Comparison of ENCODE assay signal across 8 mouse cellular contexts in the genomic region with DNA sequence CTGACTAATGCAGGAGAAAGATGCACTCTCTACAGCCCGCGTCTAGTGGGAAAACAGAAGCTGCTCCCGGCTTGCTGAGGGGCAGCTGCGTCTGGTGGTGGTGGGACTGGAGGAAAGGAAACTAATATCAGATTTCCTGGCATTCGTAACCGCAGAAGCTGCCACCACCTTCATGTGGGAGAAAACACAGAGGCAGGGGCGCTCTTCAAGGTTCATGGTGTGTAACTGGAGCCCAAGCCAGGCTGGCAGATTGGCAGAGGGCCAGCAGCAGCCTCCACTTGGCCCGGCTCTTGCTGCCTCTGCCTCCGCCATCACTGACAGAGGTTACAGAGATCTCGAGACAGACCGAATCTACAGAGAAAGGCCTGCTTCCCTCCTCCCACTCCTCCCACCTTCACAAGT.
DNase-seq lines count a peak whose midpoint lies in the region; ATAC-seq lines count a peak whose summit lies in the region.

No protein-coding gene starts in this region.

- no peak overlapping the region for H3K9ac ChIP-seq in intestine, embryonic 15.5 days
- no peak overlapping the region for H3K9ac ChIP-seq in limb, embryonic 15.5 days
- H3K9ac ChIP-seq in midbrain, embryonic 15.5 days, result no peak overlapping the region

- ATAC-seq in intestine, embryonic 15.5 days, result peak; percentile 64
- ATAC-seq in limb, embryonic 15.5 days (ENCODE audit: insufficient number of reproducible peaks, low FRiP score, low TSS enrichment, low read depth), result peak; percentile 53; the same call in 1 of the 2 replicates
- 0 out of 2 replicates have a peak, but pooled peaks have one; percentile 30 for ATAC-seq in midbrain, embryonic 15.5 days (replicated peaks)

- H3K9me3 ChIP-seq in intestine, embryonic 15.5 days, result no peaks in the 10 kb centered on the region
- H3K9me3 ChIP-seq in limb, embryonic 15.5 days, result no peaks in the 10 kb centered on the region
- no peaks in the 10 kb centered on the region for H3K9me3 ChIP-seq in midbrain, embryonic 15.5 days

- DNase-seq in left cerebral cortex, adult 18-20 months (ENCODE audit: low spot score in 2 of 2), result peak; percentile 14 to 24
- DNase-seq in left cerebral cortex, adult 9 months (ENCODE audit: low spot score in 2 of 2), result no peak
- DNase-seq in adrenal gland, postnatal 4 days (ENCODE audit: low spot score in 2 of 2), result peak; percentile 40 to 61
- peak; percentile 27 for DNase-seq in gastrocnemius, postnatal 25 days
- DNase-seq in thymus, postnatal 0 days (ENCODE audit: low spot score), result peak; percentile 22

- H3K4me3 ChIP-seq in intestine, embryonic 15.5 days (replicated peaks), result no peak overlapping the region
- H3K4me3 ChIP-seq in limb, embryonic 15.5 days, result no peak overlapping the region
- H3K4me3 ChIP-seq in midbrain, embryonic 15.5 days, result no peak overlapping the region

- H3K4me2 ChIP-seq in intestine, embryonic 15.5 days (replicated peaks), result peak overlapping the region; percentile 40
- H3K4me2 ChIP-seq in limb, embryonic 15.5 days, result peak overlapping the region; percentile 36; the same call in 1 of the 2 replicates
- H3K4me2 ChIP-seq in midbrain, embryonic 15.5 days, result no peak overlapping the region

- no peaks in the 10 kb centered on the region for H3K36me3 ChIP-seq in intestine, embryonic 15.5 days
- H3K36me3 ChIP-seq in limb, embryonic 15.5 days, result no peaks in the 10 kb centered on the region
- no peaks in the 10 kb centered on the region for H3K36me3 ChIP-seq in midbrain, embryonic 15.5 days (replicated peaks)

- peaks cover 22% of the 10 kb centered on the region for H3K4me1 ChIP-seq in intestine, embryonic 15.5 days (replicated peaks)
- peaks cover 15% of the 10 kb centered on the region for H3K4me1 ChIP-seq in limb, embryonic 15.5 days
- peaks cover 17% of the 10 kb centered on the region for H3K4me1 ChIP-seq in midbrain, embryonic 15.5 days

- no peak overlapping the region; the same call in 1 of the 2 replicates for H3K27ac ChIP-seq in intestine, embryonic 15.5 days
- H3K27ac ChIP-seq in limb, embryonic 15.5 days, result peak overlapping the region; percentile 44
- H3K27ac ChIP-seq in midbrain, embryonic 15.5 days, result no peak overlapping the region

- WGBS in intestine, embryonic 15.5 days, result 13% methylated on average over 11 of the region's 11 CpGs
- 3% methylated on average over 11 of the region's 11 CpGs for WGBS in limb, embryonic 15.5 days
- WGBS in midbrain, embryonic 15.5 days, result 27% methylated on average over 11 of the region's 11 CpGs

- H3K27me3 ChIP-seq in intestine, embryonic 15.5 days (replicated peaks), result no peaks in the 10 kb centered on the region
- H3K27me3 ChIP-seq in limb, embryonic 15.5 days, result no peaks in the 10 kb centered on the region
- H3K27me3 ChIP-seq in midbrain, embryonic 15.5 days (replicated peaks), result no peaks in the 10 kb centered on the region

Comparison
In these comparisons a context has a peak if more than half of its experiments do, and no peak if none do; other contexts are left out.
1. DNase-seq: peak in left cerebral cortex, adult 18-20 months (2 of 2), adrenal gland, postnatal 4 days (2 of 2), gastrocnemius, postnatal 25 days (single experiment) and thymus, postnatal 0 days (single experiment); none in left cerebral cortex, adult 9 months (0 of 2).
2. Peak in every context shown above with its lines, with median percentiles within 50 percentile points of each other: ATAC-seq.